Mouse (Mus musculus) CH12.LX (cell line): ENCODE measurements around the gene Map4k5.

Experiments
- BHLHE40 ChIP-seq: IDR thresholded peaks from 2 replicates; pipeline ENCODE4 v1.6.1; 2011; ENCODE audit warnings: mild to moderate bottlenecking, low read depth, low read length, improper control_type of control experiment
- CTCF ChIP-seq, 2 experiments: IDR thresholded peaks in 1 of 2; conservative IDR thresholded peaks in 1 of 2; 2 replicates each; pipeline ENCODE4 v1.5.1; 2011 to 2012; ENCODE audit warnings: low read depth in 2 of 2, low read length in 2 of 2, improper control_type of control experiment in 1 of 2, inconsistent platforms in 1 of 2, mild to moderate bottlenecking in 1 of 2, moderate library complexity in 1 of 2
- MAFK ChIP-seq: IDR thresholded peaks from 2 replicates; pipeline ENCODE4 v1.6.1; 2011; ENCODE audit warnings: low read length, improper control_type of control experiment; ENCODE audit not compliant: insufficient replicate concordance
- MAX ChIP-seq: IDR thresholded peaks from 2 replicates; pipeline ENCODE4 v1.6.1; 2011; ENCODE audit warnings: low read length, improper control_type of control experiment
- POLR2A ChIP-seq: IDR thresholded peaks from 2 replicates; pipeline ENCODE4 v1.6.1; 2011; ENCODE audit warnings: low read depth, mild to moderate bottlenecking, improper control_type of control experiment, low read length
- POLR2AphosphoS2 ChIP-seq: IDR thresholded peaks from 2 replicates; pipeline ENCODE4 v1.6.1; 2011; ENCODE audit warnings: low read depth, low read length, improper control_type of control experiment
- TCF12 ChIP-seq: IDR thresholded peaks from 2 replicates; pipeline ENCODE4 v1.6.1; 2014; ENCODE audit warnings: low read depth, mild to moderate bottlenecking, inconsistent platforms, low read length, improper control_type of control experiment
- ZC3H11A ChIP-seq: IDR thresholded peaks from 2 replicates; pipeline ENCODE4 v1.6.1; 2012; ENCODE audit warnings: low read depth, mild to moderate bottlenecking, inconsistent platforms, low read length, improper control_type of control experiment
- ZMIZ1 ChIP-seq: IDR thresholded peaks from 2 replicates; pipeline ENCODE4 v1.6.1; 2012; ENCODE audit warnings: low read depth, mild to moderate bottlenecking, inconsistent platforms, low read length, improper control_type of control experiment
- ZNF384 ChIP-seq: IDR thresholded peaks from 2 replicates; pipeline ENCODE4 v1.6.1; 2012; ENCODE audit warnings: low read depth, low read length, improper control_type of control experiment, inconsistent platforms

DNA sequence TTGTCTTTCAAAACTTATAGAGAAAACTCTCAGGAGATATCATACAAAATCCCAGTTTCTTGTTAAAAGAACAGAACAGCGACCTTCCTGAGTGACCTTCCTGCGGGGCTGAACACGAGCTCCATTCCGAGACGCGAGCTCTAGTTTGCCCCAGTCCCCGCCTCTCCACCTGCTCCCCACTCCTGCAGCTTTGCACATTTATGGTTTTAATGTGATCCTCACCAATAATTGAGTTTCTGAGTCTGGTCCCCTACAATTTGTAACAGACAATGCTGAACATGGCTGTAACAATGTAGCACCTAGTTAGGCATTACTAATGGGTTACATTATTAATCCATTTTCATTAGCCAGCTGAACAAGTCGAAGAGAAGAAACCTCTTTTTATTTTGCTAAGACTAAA lies 111.5 kb downstream of the Map4k5 start:
- TF ChIP-seq ZNF384: no peak
- TF ChIP-seq BHLHE40: no peak
- TF ChIP-seq CTCF (conservative IDR thresholded peaks at IDR 0.05 in 1 of 2, IDR thresholded peaks at IDR 0.05 in 1 of 2; ENCODE audit: low read depth in 2 of 2, low read length in 2 of 2): no peak
- TF ChIP-seq POLR2A: no peak
- TF ChIP-seq ZC3H11A: no peak
- TF ChIP-seq ZMIZ1: no peak
- no peak for TF ChIP-seq POLR2AphosphoS2
- no peak for TF ChIP-seq MAFK
- no peak for TF ChIP-seq MAX
- no peak for TF ChIP-seq TCF12
